Comparison of ENCODE assay signal across 10 mouse cellular contexts in the genomic region with DNA sequence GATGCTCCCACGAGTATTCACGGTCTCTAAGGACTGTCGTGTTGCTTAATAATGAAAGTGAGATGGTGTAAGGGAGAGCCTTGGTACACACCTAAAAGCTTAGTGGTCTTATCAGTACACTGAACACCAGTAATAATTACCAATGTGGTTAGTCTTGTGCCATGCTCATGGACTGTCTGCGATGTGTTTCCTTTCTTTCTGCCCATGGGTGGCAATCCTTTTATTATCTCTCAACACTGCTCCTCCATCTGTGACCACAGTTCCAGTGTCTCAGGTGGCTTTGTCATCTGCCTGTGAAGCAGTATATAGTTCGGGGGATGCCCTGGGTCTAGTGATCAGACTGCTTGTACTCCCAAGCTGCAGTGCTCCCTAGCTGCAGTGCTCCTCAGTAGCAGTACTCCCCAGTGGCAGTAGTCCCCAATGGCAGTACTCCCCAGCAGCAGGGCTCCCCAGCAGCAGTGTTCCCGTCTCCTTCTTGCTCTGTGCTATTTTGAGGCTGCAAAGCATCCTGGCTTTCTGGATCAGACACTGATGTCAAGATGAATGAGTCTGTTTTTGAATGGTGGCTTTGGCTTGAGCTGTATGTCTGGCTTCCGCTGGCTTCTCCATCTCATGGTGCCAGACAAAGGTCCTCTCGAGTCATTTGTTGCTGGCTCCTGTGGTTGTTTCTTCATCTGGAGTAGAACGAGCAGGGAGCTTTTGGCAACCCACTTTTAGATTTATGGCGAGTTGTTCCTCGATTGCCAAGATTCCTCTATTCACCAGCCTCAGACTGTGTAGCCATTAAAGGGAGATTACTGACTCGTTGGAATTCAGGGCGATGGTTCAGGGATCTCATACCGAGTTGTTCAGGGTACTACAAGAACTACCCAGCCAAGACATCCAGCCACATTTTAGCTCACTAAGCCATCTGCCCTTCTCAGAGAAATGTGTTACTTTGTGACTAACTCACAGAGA.
DNase-seq lines count a peak whose midpoint lies in the region; ATAC-seq and TF ChIP-seq lines count a peak whose summit lies in the region.
"Had no signal": no experiment of that assay in that cellular context is flagged by ENCODE, and none has a peak within 500 bp of the region (broad histone marks: within the 10 kb centered on the region; RNA-seq: fewer than 3 reads in every experiment).

No protein-coding gene starts in this region.

- no peaks in the 10 kb centered on the region for H3K36me3 ChIP-seq in hindbrain, postnatal 0 days (ENCODE audit: insufficient read depth, low read length)
- no peaks in the 10 kb centered on the region for H3K36me3 ChIP-seq in hindbrain, embryonic 13.5 days
- H3K36me3 ChIP-seq in stomach, postnatal 0 days (ENCODE audit: control insufficient read depth, insufficient read depth, low read length), result no peaks in the 10 kb centered on the region
- H3K36me3 ChIP-seq in heart, embryonic 12.5 days, result no peaks in the 10 kb centered on the region

- peak; percentile 75 for DNase-seq in hindbrain, postnatal 0 days (ENCODE audit: low spot score)
- DNase-seq in right cerebral cortex, postnatal 10 days (ENCODE audit: low spot score in 2 of 2), result peak; percentile 35 to 67
- no peak for DNase-seq in right cerebral cortex, postnatal 25 days
- DNase-seq in kidney, postnatal 36 days, result peak; percentile 16 to 48
- no peak for DNase-seq in stomach, postnatal 0 days (ENCODE audit: low spot score)
- no peak for DNase-seq in adrenal gland, adult 2 months
- DNase-seq: adrenal gland, postnatal 36 days; gastrocnemius, adult 2 months had no signal

- H3K27me3 ChIP-seq in hindbrain, postnatal 0 days (ENCODE audit: insufficient read depth, low read length), result no peaks in the 10 kb centered on the region
- no peaks in the 10 kb centered on the region for H3K27me3 ChIP-seq in hindbrain, embryonic 13.5 days
- no peaks in the 10 kb centered on the region for H3K27me3 ChIP-seq in stomach, postnatal 0 days (ENCODE audit: control insufficient read depth, insufficient read depth, low read length)
- H3K27me3 ChIP-seq in heart, embryonic 12.5 days (replicated peaks), result no peaks in the 10 kb centered on the region

- H3K9ac ChIP-seq in hindbrain, postnatal 0 days (replicated peaks; ENCODE audit: low read length), result no peak overlapping the region
- H3K9ac ChIP-seq in hindbrain, embryonic 13.5 days, result no peak overlapping the region
- H3K9ac ChIP-seq in stomach, postnatal 0 days (ENCODE audit: low read length), result no peak overlapping the region
- no peak overlapping the region for H3K9ac ChIP-seq in heart, embryonic 12.5 days

- 54% methylated on average over 14 of the region's 14 CpGs for WGBS in hindbrain, postnatal 0 days
- WGBS in hindbrain, embryonic 13.5 days, result 80% methylated on average over 14 of the region's 14 CpGs
- WGBS in stomach, postnatal 0 days, result 63% methylated on average over 14 of the region's 14 CpGs
- 75% methylated on average over 14 of the region's 14 CpGs for WGBS in heart, embryonic 12.5 days

- no peak for TF ChIP-seq EP300 in stomach, postnatal 0 days (optimal IDR thresholded peaks at IDR 0.05)

- H3K27ac ChIP-seq in hindbrain, postnatal 0 days, result 0 out of 2 replicates have a peak overlapping the region, but pooled peaks have one; percentile 48
- H3K27ac ChIP-seq in hindbrain, embryonic 13.5 days, result no peak overlapping the region
- H3K27ac ChIP-seq in stomach, postnatal 0 days (replicated peaks), result no peak overlapping the region; the same call in 1 of the 2 replicates
- no peak overlapping the region for H3K27ac ChIP-seq in heart, embryonic 12.5 days (ENCODE audit: poor library complexity, severe bottlenecking)
- H3K27ac ChIP-seq: gastrocnemius, adult 2 months had no signal

- no peak overlapping the region for H3K4me3 ChIP-seq in hindbrain, postnatal 0 days (ENCODE audit: low read length)
- H3K4me3 ChIP-seq in hindbrain, embryonic 13.5 days, result no peak overlapping the region
- no peak overlapping the region for H3K4me3 ChIP-seq in stomach, postnatal 0 days (ENCODE audit: low read depth, low read length)
- H3K4me3 ChIP-seq in heart, embryonic 12.5 days, result no peak overlapping the region
- H3K4me3 ChIP-seq: gastrocnemius, adult 2 months had no signal

- TF ChIP-seq CTCF in hindbrain, postnatal 0 days (IDR thresholded peaks at IDR 0.05; ENCODE audit: low read depth), result no peak
- TF ChIP-seq CTCF in stomach, postnatal 0 days (IDR thresholded peaks at IDR 0.05; ENCODE audit: low read depth), result peak; percentile 3; the same call in 1 of the 2 replicates

- ATAC-seq in hindbrain, postnatal 0 days, result peak; percentile 67; the same call in 1 of the 2 replicates
- no peak for ATAC-seq in hindbrain, embryonic 13.5 days (ENCODE audit: low FRiP score)
- ATAC-seq in stomach, postnatal 0 days (ENCODE audit: low FRiP score, low TSS enrichment), result no peak
- ATAC-seq in heart, embryonic 12.5 days (ENCODE audit: insufficient number of reproducible peaks, low FRiP score), result no peak

- H3K4me1 ChIP-seq in hindbrain, postnatal 0 days (ENCODE audit: insufficient read depth, low read length), result no peaks in the 10 kb centered on the region
- peaks cover 11% of the 10 kb centered on the region; the same call in 1 of the 2 replicates for H3K4me1 ChIP-seq in hindbrain, embryonic 13.5 days (replicated peaks)
- H3K4me1 ChIP-seq in stomach, postnatal 0 days (replicated peaks; ENCODE audit: control insufficient read depth, insufficient read depth), result no peaks in the 10 kb centered on the region
- no peaks in the 10 kb centered on the region for H3K4me1 ChIP-seq in heart, embryonic 12.5 days (replicated peaks)

- H3K9me3 ChIP-seq in hindbrain, postnatal 0 days (ENCODE audit: low read length), result no peaks in the 10 kb centered on the region
- H3K9me3 ChIP-seq in hindbrain, embryonic 13.5 days, result no peaks in the 10 kb centered on the region
- H3K9me3 ChIP-seq in stomach, postnatal 0 days (ENCODE audit: control insufficient read depth, low read length), result no peaks in the 10 kb centered on the region
- H3K9me3 ChIP-seq in heart, embryonic 12.5 days (replicated peaks), result no peaks in the 10 kb centered on the region

- no peak overlapping the region for H3K4me2 ChIP-seq in hindbrain, postnatal 0 days (ENCODE audit: low read depth, low read length)
- H3K4me2 ChIP-seq in hindbrain, embryonic 13.5 days, result no peak overlapping the region
- no peak overlapping the region for H3K4me2 ChIP-seq in stomach, postnatal 0 days (replicated peaks; ENCODE audit: low read depth)
- H3K4me2 ChIP-seq in heart, embryonic 12.5 days, result no peak overlapping the region

Comparison
In these comparisons a context has a peak if more than half of its experiments do, and no peak if none do; other contexts are left out.
1. DNase-seq: peak in hindbrain, postnatal 0 days (single experiment), right cerebral cortex, postnatal 10 days (2 of 2) and kidney, postnatal 36 days (2 of 2); none in right cerebral cortex, postnatal 25 days (single experiment), stomach, postnatal 0 days (single experiment) and adrenal gland, adult 2 months (single experiment).